In genomic region chr12:102622302-102622842, GRCm38 (mm10) we compare ENCODE assay signal across 15 mouse cellular contexts.
A peak's percentile ranks its signal among the peaks of the same experiment; 100 is the strongest.
DNase-seq lines count a peak whose midpoint lies in the region; ATAC-seq and TF ChIP-seq lines count a peak whose summit lies in the region.
"Had no signal": no experiment of that assay in that cellular context is flagged by ENCODE, and none has a peak within 500 bp of the region (broad histone marks: within the 10 kb centered on the region; RNA-seq: fewer than 3 reads in every experiment).

No protein-coding gene starts in this region.

- DNase-seq in cerebellum, adult 2 months, result no peak
- no peak for DNase-seq in cerebellum, adult 11-12 months
- peak; percentile 66 for DNase-seq in layer of hippocampus, adult 9-11 months
- DNase-seq in layer of hippocampus, postnatal 36 days, result no peak
- peak; percentile 15 for DNase-seq in embryo, embryonic 10.5 days (ENCODE audit: low spot score)
- DNase-seq in naive thymus-derived CD4-positive, alpha-beta T cell, adult 2 months (ENCODE audit: low read depth), result peak; percentile 57
- DNase-seq in lung, adult 18-20 months, result no peak
- no peak for DNase-seq in liver, embryonic 11.5 days (ENCODE audit: low spot score)
- DNase-seq: cerebellum, adult 9-11 months; kidney, adult 11 months; right cerebral cortex, postnatal 25 days had no signal

- no peak for TF ChIP-seq POLR2A in cerebellum, adult 2 months (IDR thresholded peaks at IDR 0.05; ENCODE audit: borderline replicate concordance, insufficient read depth, low read length)

- H3K27me3 ChIP-seq in cerebellum, adult 2 months (ENCODE audit: control insufficient read depth, insufficient read depth, low read length), result no peaks in the 10 kb centered on the region
- H3K27me3 ChIP-seq in liver, embryonic 11.5 days (replicated peaks; ENCODE audit: control insufficient read depth, insufficient read depth, low read length), result no peaks in the 10 kb centered on the region
- H3K27me3 ChIP-seq: embryonic facial prominence, embryonic 15.5 days; forebrain, embryonic 15.5 days; lung, embryonic 15.5 days; megakaryocyte, embryonic 14.5 days had no signal

- no peak overlapping the region for H3K4me2 ChIP-seq in liver, embryonic 11.5 days
- H3K4me2 ChIP-seq: embryonic facial prominence, embryonic 15.5 days; forebrain, embryonic 15.5 days; lung, embryonic 15.5 days had no signal

- no peak for TF ChIP-seq CTCF in cerebellum, adult 2 months (IDR thresholded peaks at IDR 0.05; ENCODE audit: borderline replicate concordance, insufficient read depth, low read depth, low read length)

- no peaks in the 10 kb centered on the region for H3K36me3 ChIP-seq in liver, embryonic 11.5 days (ENCODE audit: control insufficient read depth, insufficient read depth, low read length)
- H3K36me3 ChIP-seq: embryonic facial prominence, embryonic 15.5 days; forebrain, embryonic 15.5 days; lung, embryonic 15.5 days had no signal

- H3K27ac ChIP-seq in cerebellum, adult 2 months (ENCODE audit: insufficient read depth, low read length), result peak overlapping the region; percentile 56; the same call in 1 of the 2 replicates
- no peak overlapping the region for H3K27ac ChIP-seq in liver, embryonic 11.5 days (ENCODE audit: low read depth, low read length)
- H3K27ac ChIP-seq: embryonic facial prominence, embryonic 15.5 days; forebrain, embryonic 15.5 days; lung, embryonic 15.5 days had no signal

- no peaks in the 10 kb centered on the region for H3K9me3 ChIP-seq in liver, embryonic 11.5 days (ENCODE audit: control insufficient read depth, low read length)
- H3K9me3 ChIP-seq: embryonic facial prominence, embryonic 15.5 days; forebrain, embryonic 15.5 days; lung, embryonic 15.5 days; megakaryocyte, embryonic 14.5 days had no signal

- no peak overlapping the region for H3K4me3 ChIP-seq in cerebellum, adult 2 months (replicated peaks; ENCODE audit: insufficient read depth, low read depth, low read length)
- H3K4me3 ChIP-seq in liver, embryonic 11.5 days (ENCODE audit: low read depth, low read length), result no peak overlapping the region
- H3K4me3 ChIP-seq: embryonic facial prominence, embryonic 15.5 days; forebrain, embryonic 15.5 days; lung, embryonic 15.5 days; megakaryocyte, embryonic 14.5 days had no signal

- no peak overlapping the region for H3K9ac ChIP-seq in liver, embryonic 11.5 days (ENCODE audit: low read depth, low read length)
- H3K9ac ChIP-seq: embryonic facial prominence, embryonic 15.5 days; forebrain, embryonic 15.5 days; lung, embryonic 15.5 days had no signal

- no peak for ATAC-seq in liver, embryonic 11.5 days (replicated peaks; ENCODE audit: low FRiP score)
- ATAC-seq: forebrain, embryonic 15.5 days had no signal

- WGBS in cerebellum, adult 2 months, result 80% methylated on average over 12 of the region's 12 CpGs
- WGBS in liver, embryonic 11.5 days, result 77% methylated on average over 12 of the region's 12 CpGs

- H3K4me1 ChIP-seq in cerebellum, adult 2 months (ENCODE audit: control insufficient read depth, insufficient read depth, low read length), result peaks cover 51% of the 10 kb centered on the region
- H3K4me1 ChIP-seq in liver, embryonic 11.5 days (replicated peaks; ENCODE audit: control insufficient read depth, insufficient read depth, low read length), result peaks cover 6% of the 10 kb centered on the region
- H3K4me1 ChIP-seq: lung, embryonic 15.5 days had no signal

Comparison
In these comparisons a context has a peak if more than half of its experiments do, and no peak if none do; other contexts are left out.
1. DNase-seq: peak in layer of hippocampus, adult 9-11 months (single experiment), embryo, embryonic 10.5 days (single experiment) and naive thymus-derived CD4-positive, alpha-beta T cell, adult 2 months (single experiment); none in cerebellum, adult 2 months (0 of 2), cerebellum, adult 11-12 months (single experiment), layer of hippocampus, postnatal 36 days (0 of 2), lung, adult 18-20 months (0 of 2) and liver, embryonic 11.5 days (single experiment).